Mouse (Mus musculus) neural tube, embryonic 14.5 days (tissue): ENCODE results near the gene Tulp2. TPM values are rescaled to one million over a fixed set of nuclear protein-coding genes. Genes with fewer than 3 reads are reported as not detected.
A peak's percentile ranks its signal among the peaks of the same experiment; 100 is the strongest.
"Not testable (repeated sequence)": the region's sequence is repeated elsewhere in the genome, so short reads cannot be mapped to it uniquely, and the experiment has no call there.

Source experiments
- ATAC-seq: fragments of 200-750 bp; cut with Nextera tagmentation; 2 replicates; pipeline ENCODE4 v1.8.0; 2017; ENCODE audit warnings: low read depth, mild to moderate bottlenecking, moderate TSS enrichment, moderate library complexity
- H3K27ac ChIP-seq: fragments of 300-500 bp; sonication (generic); 2 replicates; pipeline ENCODE4 v1.5.1; 2014; ENCODE audit warnings: low read depth, mild to moderate bottlenecking, control low read depth, low read length, moderate library complexity, mixed read lengths
- H3K27me3 ChIP-seq: fragments of 300-500 bp; sonication (generic); 2 replicates; pipeline ENCODE4 v1.6.1; 2014; ENCODE audit warnings: low read length; ENCODE audit not compliant: control insufficient read depth, insufficient read depth
- H3K36me3 ChIP-seq: fragments of 300-500 bp; sonication (generic); 2 replicates; pipeline ENCODE4 v1.6.1; 2014; ENCODE audit warnings: low read length, mixed read lengths; ENCODE audit not compliant: control insufficient read depth, insufficient read depth
- H3K4me1 ChIP-seq: fragments of 300-500 bp; sonication (generic); 2 replicates; pipeline ENCODE4 v1.6.1; 2014; ENCODE audit warnings: low read length; ENCODE audit not compliant: control insufficient read depth, insufficient read depth
- H3K4me2 ChIP-seq: fragments of 300-500 bp; sonication (generic); 2 replicates; pipeline ENCODE4 v1.6.1; 2014; ENCODE audit warnings: mild to moderate bottlenecking, low read depth, low read length, control low read depth
- H3K4me3 ChIP-seq: fragments of 300-500 bp; sonication (generic); 2 replicates; pipeline ENCODE4 v1.5.1; 2014; ENCODE audit warnings: low read depth, low read length, control low read depth, mixed read lengths
- H3K9ac ChIP-seq: fragments of 300-500 bp; sonication (generic); replicated peaks from 2 replicates; pipeline ENCODE4 v1.6.1; 2014; ENCODE audit warnings: low read depth, mild to moderate bottlenecking, control low read depth, low read length, mixed read lengths
- H3K9me3 ChIP-seq: fragments of 300-500 bp; sonication (generic); 2 replicates; pipeline ENCODE4 v1.6.1; 2016; ENCODE audit warnings: low read length; ENCODE audit not compliant: control insufficient read depth
- WGBS: fragments of 180-500 bp; shearing (Covaris S2); extraction: QIAGEN DNeasy Blood & Tissue Kit; methylation state at CpG from one replicate; pipeline ENCODE4 v1.1.7; 2014; 5-methylcytosine and 5-hydroxymethylcytosine counted together
- polyA plus RNA-seq: library from polyadenylated mRNA; unstranded; fragments of >200 nt; fragmentation: Nextera tagmentation; extraction: Ambion mirVana; gene quantifications from 2 replicates; pipeline ENCODE4 v1.2.1, GENCODE M21; 2014

The Tulp2 gene
- polyA plus RNA-seq, 1 experiment from 2014 or later, result 0.31 TPM

- H3K4me1 ChIP-seq, result peaks cover 10% of the 10 kb centered on the region
- no peak; the same call in none of the 2 replicates for ATAC-seq
- H3K4me3 ChIP-seq, result peak overlapping the region; percentile 68
- peak overlapping the region; percentile 76 for H3K9ac ChIP-seq
- H3K4me2 ChIP-seq, result peak overlapping the region; percentile 97
- no peaks in the 10 kb centered on the region for H3K36me3 ChIP-seq
- WGBS, result 37% methylated on average over 19 of the region's 19 CpGs
- H3K27ac ChIP-seq, result peak overlapping the region; percentile 8; the same call in 1 of the 2 replicates
- no peaks in the 10 kb centered on the region for H3K27me3 ChIP-seq
- H3K9me3 ChIP-seq, result no peaks in the 10 kb centered on the region
Measured at GRCm38 (mm10) chr7:45509181-45509882, 27.7 kb downstream of the Tulp2 start.

DNA sequence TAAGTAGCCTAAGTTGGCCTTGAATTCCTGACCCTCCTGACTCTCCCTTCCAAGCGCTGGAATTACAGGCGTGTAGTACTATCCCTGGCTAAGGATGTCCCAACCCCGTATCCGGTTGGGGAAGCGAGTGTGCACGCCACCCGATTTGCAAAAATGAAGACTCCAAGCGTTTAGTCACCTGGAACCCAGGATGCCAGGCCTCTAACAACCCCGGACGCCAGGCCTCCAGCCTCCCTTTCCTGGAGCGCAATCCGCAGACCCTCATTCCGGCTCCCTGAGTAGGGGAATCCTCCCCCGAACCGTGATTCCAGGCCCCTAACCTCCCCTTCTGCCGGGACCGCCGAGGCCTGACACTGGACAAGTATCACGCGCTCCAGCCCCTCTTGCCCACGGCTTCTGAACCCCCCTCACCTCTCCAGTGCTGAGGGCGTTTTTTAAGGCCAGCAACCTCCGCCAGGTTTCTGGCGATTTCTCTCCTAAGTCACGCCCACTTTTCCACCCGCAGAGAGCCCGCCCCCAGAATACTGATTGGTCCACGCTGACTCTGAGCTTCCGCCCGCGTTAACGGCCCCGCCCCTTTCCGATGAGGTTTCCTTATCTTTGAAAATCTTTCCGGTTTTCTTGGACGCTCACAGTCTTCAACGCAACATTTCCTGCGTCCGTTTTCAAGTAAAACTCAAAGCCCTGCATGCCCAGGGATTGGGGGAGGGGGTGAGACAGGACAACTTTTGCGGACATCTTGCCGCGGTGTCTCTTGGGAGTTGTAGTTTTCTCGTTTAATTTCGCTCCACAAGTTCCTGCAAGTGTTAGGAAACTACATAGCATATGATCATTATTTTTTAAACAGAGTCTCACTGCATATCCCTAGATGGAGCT, 28.5 kb downstream of the Tulp2 start, which contains the start of gene Nucb1:
Gene Nucb1 (minus strand): TSS at position 495 of the 876 bp plus-strand sequence.
- H3K27me3 ChIP-seq, result no peaks in the 10 kb centered on the region

DNA sequence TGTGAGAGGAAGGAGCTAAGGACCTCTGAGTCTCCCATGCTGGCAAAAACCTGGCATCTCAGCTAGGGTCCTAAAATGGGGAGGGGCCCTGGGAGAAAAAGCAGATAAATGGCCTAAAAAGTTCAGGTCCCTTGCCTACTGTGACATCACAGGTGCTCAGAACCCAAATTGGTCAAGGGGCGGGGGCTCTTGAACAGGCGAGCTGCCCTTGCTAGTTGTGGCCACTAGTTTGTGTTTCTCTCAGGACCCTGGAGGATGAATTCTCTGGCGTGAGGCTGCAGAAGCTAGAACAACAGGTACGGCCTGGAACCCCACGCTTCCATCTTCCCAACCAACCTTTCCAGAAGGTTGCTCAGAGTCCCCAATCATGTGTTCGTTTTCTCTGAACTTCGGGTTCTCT, 32.7 kb downstream of the Tulp2 start:
- WGBS, result 89% methylated on average over 7 of the region's 7 CpGs
- peaks cover 3% of the 10 kb centered on the region for H3K4me1 ChIP-seq
- H3K27ac ChIP-seq, result no peak overlapping the region
- no peak overlapping the region for H3K9ac ChIP-seq
- no peak for ATAC-seq
- H3K4me3 ChIP-seq, result no peak overlapping the region
- H3K36me3 ChIP-seq, result no peaks in the 10 kb centered on the region
- no peaks in the 10 kb centered on the region for H3K9me3 ChIP-seq
- H3K27me3 ChIP-seq, result no peaks in the 10 kb centered on the region
- no peak overlapping the region for H3K4me2 ChIP-seq

More for the DNA sequence above, 28.5 kb downstream of the Tulp2 start, which contains the start of gene Nucb1:
- H3K9ac ChIP-seq, result peak within 1 kb of the TSS; percentile 76
- H3K27ac ChIP-seq, result peak within 1 kb of the TSS; percentile 8
- peak; percentile 92 for ATAC-seq
- H3K4me2 ChIP-seq, result peak within 1 kb of the TSS; percentile 97
- under 1% methylated on average over 44 of the region's 44 CpGs for WGBS
- H3K4me1 ChIP-seq, result peaks cover 10% of the 10 kb centered on the region
- peak within 1 kb of the TSS; percentile 68 for H3K4me3 ChIP-seq
- H3K36me3 ChIP-seq, result no peaks in the 10 kb centered on the region
- no peaks in the 10 kb centered on the region for H3K9me3 ChIP-seq

DNA sequence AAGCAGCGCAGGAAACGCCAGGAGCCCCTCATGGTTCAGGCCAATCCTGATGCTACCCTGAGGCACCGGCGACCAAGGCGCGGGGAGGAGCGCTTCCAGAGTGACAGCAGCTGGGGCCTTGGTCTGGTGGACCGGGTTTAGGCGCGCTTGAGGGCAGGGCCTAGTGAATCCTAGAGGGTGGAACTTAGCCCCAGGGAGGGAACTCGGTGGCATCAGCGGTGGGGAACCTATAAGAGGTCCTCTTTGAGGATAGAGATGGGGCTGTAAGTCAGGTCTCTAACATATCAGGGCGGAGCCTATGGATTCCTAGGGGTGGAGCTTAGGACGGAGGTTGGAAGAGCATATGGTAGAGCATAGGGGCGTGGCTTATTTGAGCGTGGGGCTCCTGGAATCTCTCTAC, 33.8 kb downstream of the Tulp2 start:
- no peak for ATAC-seq
- H3K4me2 ChIP-seq, result no peak overlapping the region
- 35% methylated on average over 16 of the region's 16 CpGs for WGBS
- H3K27me3 ChIP-seq, result no peaks in the 10 kb centered on the region
- no peak overlapping the region for H3K27ac ChIP-seq
- H3K36me3 ChIP-seq, result no peaks in the 10 kb centered on the region
- no peaks in the 10 kb centered on the region for H3K4me1 ChIP-seq
- no peak overlapping the region for H3K9ac ChIP-seq
- H3K4me3 ChIP-seq, result no peak overlapping the region
- no peaks in the 10 kb centered on the region for H3K9me3 ChIP-seq

DNA sequence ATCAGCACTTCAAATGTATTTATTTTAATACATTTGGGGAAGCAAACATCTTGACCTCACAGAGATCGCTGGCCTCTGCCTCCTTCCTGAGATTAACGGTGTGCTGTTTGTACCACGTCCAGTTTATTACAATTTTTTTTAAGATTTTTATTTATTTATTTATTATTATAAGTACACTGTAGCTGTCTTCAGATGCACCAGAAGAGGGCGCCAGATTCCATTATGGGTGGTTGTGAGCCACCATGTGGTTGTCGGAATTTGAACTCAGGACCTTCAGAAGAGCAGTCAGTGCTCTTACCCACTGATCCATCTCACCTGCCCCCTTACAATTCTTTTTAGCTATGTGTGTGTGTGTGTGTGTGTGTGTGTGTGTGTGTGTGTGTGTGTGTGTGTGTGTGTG, 35.2 kb downstream of the Tulp2 start:
- not testable (repeated sequence) for H3K36me3 ChIP-seq, H3K4me2 ChIP-seq, H3K9me3 ChIP-seq, H3K9ac ChIP-seq, H3K27ac ChIP-seq, ATAC-seq, H3K4me1 ChIP-seq, H3K4me3 ChIP-seq, H3K27me3 ChIP-seq
- WGBS, result 72% methylated on average over 5 of the region's 5 CpGs

DNA sequence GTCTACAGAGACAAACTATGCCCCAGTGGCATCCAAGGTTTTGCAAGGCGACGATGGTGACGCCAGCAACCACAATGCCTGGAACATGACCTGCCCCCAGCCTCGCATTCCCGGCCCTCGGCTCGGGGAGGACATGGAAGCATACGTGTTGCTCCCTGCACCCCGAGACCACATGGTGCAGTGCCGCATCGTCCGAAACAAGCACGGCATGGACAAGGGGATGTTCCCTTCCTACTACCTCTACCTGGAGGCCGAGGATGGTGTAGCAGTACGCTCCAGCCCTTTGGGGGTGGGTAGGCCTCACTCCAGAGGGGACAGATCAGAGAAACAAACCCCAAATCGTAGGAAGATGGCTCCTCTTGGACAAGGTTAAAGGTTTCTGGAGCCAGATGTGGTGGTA, 36.9 kb downstream of the Tulp2 start:
- WGBS, result 95% methylated on average over 16 of the region's 16 CpGs
- Histone ChIP-seq H3K36me3 (no peaks in the 10 kb centered on the region), H3K4me2 (no peak overlapping the region), H3K4me1 (no peaks in the 10 kb centered on the region), H3K27me3 (no peaks in the 10 kb centered on the region), H3K9me3 (no peaks in the 10 kb centered on the region), H3K4me3 (no peak overlapping the region), H3K27ac (no peak overlapping the region), H3K9ac (no peak overlapping the region)
- ATAC-seq, result no peak

DNA sequence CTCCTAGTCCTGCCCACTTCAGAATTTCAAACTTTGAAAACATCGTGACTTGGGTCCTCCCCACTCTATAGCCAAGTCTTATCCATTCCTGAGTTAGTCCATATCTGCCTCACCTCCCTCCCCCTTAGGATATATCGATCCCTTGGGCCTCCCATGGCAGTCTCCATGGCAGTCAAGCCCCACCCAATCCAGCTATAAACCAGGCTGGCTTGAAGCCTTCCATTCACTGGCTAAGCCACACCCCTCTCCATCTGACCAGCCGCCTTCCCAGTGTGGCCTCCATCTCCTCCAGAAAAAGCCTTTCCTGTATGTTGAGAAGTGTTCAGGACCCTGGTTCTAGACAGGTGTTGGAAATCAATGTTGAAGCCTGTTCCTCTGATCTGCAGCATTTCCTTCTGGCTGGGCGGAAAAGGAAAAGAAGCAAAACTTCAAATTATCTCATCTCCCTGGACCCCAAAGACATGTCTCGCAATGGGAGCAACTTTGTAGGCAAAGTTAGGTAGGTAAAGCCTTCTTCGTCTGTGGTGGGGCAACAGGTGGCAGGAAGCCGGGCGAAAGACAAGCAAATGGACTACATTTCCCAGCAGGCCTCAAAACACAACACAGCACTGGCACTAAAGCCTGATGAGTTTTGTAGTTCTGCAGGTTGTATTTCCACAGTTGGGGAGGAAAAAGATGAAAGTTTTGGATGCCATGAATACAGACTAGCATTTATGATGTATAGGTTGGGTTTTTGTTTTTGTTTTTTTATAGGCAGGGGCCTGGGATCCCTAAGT, 37.9 kb downstream of the Tulp2 start:
- no peaks in the 10 kb centered on the region for H3K36me3 ChIP-seq
- H3K9me3 ChIP-seq, result no peaks in the 10 kb centered on the region
- no peak for ATAC-seq
- H3K4me2 ChIP-seq, result no peak overlapping the region
- H3K27ac ChIP-seq, result no peak overlapping the region
- no peaks in the 10 kb centered on the region for H3K27me3 ChIP-seq
- H3K4me3 ChIP-seq, result no peak overlapping the region
- H3K9ac ChIP-seq, result no peak overlapping the region
- H3K4me1 ChIP-seq, result no peaks in the 10 kb centered on the region; the same call in 1 of the 2 replicates
- 70% methylated on average over 8 of the region's 8 CpGs for WGBS

- peaks cover 9% of the 10 kb centered on the region; the same call in 1 of the 2 replicates for H3K4me1 ChIP-seq
- H3K36me3 ChIP-seq, result no peaks in the 10 kb centered on the region
- 93% methylated on average over 7 of the region's 7 CpGs for WGBS
- no peak overlapping the region for H3K27ac ChIP-seq
- H3K4me2 ChIP-seq, result no peak overlapping the region
- H3K9me3 ChIP-seq, result no peaks in the 10 kb centered on the region
- no peak overlapping the region for H3K9ac ChIP-seq
- no peak for ATAC-seq
- H3K27me3 ChIP-seq, result no peaks in the 10 kb centered on the region
- H3K4me3 ChIP-seq, result no peak overlapping the region
Measured at GRCm38 (mm10) chr7:45520605-45521004, 38.9 kb downstream of the Tulp2 start.
